Mouse (Mus musculus) neutrophil, adult 5-6 weeks (primary cell): ENCODE measurements around the gene Kif21b. TPM values are rescaled to one million over a fixed set of nuclear protein-coding genes. Genes with fewer than 3 reads are reported as not detected.

ENCODE experiments used
- ATAC-seq: fragments of 151-379, 151-347 bp; 2 replicates; pipeline ENCODE4 v1.8.0; 2017; ENCODE audit warnings: mild to moderate bottlenecking, moderate TSS enrichment; ENCODE audit not compliant: insufficient number of reproducible peaks, poor library complexity, low FRiP score, severe bottlenecking; ENCODE audit errors: extremely low read depth
- total RNA-seq: library from RNA; stranded (forward); fragments of 200-1000 nt; gene quantifications from 2 replicates; pipeline ENCODE4 v1.2.3, GENCODE M21; 2017

The Kif21b gene
- total RNA-seq: 175 and 183 TPM in 2 replicates

GRCm38 (mm10) chr1:136130951-136131558 lies at the start of gene Kif21b:
TSS of gene Kif21b (plus strand) at chr1:136131389.
- ATAC-seq: peak; percentile 56

DNA sequence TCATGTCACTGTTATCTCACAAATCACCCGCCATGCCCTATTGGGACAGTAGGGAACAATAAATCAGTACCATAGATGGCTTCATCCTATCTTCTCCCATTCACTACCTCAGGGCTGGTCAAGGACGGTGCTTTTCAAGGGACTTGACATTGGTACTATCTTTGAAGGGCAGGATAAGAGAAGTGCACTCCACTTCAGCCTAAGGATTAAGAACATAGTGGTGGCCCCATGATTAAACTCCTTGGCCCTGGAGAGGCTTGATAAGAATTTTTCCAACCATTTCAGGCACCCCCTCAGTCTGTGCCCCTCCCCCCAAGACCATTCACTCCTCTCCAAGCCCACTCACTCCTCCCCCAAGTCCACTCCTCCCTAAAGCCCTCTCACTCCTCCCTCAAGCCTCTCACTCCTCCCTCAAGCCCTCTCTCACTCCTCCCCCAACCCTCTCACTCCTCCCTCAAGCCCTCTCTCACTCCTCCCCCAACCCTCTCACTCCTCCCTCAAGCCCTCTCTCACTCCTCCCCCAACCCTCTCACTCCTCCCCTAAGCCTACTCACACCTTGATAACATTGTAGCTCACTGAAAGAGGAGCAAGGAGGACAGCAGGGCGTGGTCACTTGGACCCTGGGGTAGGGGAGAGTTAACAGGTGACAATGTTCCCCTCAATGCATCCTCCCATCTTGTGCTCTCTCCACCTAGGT lies 45.1 kb upstream of the Kif21b start:
- ATAC-seq: no peak

DNA sequence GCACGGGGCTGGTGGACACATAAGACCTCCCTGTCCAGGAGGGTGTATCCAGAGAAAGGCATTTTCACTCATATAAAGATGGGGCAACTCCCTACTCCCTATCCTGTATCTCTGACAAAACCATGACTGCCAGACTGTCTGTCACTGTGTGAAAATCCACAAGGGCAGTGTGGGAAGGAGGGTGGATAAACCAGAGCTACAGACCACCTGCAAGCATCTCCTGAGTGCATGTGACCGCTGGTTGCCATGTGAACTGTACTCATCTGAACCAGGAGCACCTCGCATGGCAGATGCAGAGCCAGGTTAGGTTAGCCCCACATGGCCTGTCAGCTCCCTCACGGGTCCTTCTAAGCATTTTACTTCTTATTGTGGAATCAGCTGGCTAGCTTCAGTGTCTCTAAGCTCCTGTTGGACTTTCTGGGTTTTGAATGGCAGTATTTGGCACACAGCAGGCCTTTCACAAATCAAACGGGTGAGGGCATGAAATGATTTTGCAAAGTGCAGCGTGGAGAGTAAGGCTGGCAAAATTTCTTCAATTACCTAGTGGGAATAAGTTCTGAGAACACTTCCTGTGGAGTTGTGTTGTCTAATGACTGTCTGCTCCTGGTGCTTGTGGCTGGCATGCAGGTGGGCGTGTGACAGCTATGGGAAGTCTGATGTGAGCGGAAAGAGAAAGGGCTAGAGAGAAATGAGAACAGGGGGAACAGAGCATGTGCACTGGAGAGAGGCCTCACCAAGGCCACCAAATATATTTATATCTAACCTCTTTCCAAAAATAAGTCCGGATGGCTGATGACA lies 41.6 kb upstream of the Kif21b start:
- no peak for ATAC-seq

DNA sequence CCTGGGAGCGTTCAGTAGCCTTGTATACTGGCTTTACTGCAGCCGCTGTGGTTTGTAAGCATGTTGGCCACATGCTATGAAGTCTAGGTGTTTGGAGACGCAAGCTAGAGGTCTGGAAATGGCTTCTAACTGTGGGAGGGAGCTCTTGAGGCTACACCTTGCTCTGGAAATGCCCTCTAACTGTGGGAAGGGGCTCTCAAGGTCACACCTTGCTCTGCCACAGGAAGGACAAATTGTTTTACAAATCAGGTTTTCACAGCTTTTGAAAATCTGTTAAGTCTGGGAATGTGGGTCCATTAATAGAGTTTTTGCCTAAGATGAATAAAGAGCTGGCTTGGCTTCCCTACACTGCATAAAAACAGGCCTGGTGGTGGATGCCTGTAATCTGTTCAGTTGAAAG lies 37.5 kb upstream of the Kif21b start:
- no peak for ATAC-seq

DNA sequence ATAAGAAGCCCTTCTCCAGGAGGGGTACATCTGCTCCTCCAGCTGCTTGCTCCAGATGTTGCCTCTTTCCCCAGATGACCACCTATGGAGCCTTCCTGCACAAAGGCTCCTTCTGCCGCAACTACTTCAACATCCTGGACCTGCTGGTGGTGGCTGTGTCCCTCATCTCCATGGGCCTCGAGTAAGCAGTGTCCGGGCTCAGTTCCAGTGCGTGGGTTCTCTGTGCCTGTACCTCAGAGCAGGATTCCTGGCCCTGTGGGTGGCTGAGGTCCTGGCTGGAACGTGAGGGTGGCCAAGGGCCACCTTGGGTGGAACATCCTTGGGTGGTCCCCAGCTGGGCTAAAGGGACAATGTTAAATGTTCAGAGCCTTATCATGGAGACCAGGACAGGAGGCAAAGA lies 36.4 kb upstream of the Kif21b start:
- ATAC-seq: no peak

DNA sequence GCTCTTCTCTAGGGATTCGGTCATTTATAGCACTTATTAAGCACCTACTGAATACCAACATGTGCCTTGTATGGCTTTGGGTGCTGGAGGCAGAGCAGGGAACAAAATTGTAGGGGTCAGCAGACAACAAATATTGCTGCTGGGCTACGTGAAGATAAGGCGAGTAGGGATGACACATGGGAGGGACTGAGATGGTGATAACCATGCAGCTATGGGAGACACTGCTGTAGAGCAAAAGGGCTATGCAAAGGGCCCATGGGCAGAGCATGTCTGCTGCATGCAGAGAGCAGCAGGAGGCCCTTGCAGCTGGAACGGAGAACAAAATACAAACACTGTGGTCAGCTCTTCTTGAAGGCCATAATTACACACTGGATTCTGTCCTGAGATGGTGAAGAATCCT lies 29.1 kb upstream of the Kif21b start:
- ATAC-seq: no peak

DNA sequence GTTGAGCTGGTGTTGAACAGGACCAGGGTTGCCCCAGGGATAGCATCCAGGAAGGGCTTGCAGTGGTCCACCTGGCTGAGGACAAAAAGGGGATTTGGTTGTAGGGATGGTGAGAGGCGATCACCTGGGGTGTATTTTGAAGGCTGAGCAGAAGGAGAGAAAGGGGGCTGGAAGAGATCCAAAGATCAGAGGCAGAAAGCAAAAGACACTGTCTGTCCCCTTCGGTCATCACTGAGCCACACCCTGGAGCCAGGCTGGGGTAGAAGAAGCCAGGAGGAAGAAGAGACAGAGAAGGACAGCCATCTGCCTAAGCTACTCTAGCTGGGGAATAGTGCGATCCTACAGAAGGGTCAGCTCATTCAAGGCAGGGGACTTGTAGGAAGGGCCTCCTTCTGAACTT lies 28.6 kb upstream of the Kif21b start:
- no peak for ATAC-seq

GRCm38 (mm10) chr1:136102981-136103380 lies 28.2 kb upstream of the Kif21b start:
- ATAC-seq: no peak

GRCm38 (mm10) chr1:136103696-136104095 lies 27.5 kb upstream of the Kif21b start:
- ATAC-seq: no peak

DNA sequence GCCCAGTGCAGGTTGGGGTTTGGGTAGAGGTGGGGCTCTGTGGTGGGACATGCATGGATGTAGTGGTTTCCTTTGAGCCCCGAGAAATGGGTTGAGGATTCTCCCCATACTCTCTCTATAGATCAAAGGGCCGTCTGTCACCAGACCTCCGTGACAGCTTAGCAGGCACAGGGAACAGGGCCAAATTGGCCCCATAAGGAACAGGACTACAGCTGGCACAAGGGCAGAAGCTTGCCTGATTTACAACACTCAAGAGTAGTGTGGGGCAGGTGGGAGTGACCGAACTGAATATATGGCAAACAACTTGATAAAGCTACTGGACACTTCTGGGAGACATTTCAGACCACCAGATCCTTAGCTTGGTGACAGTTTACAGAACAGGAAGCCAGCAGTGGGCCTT lies 26.4 kb upstream of the Kif21b start:
- no peak for ATAC-seq

GRCm38 (mm10) chr1:136109464-136109863 lies 21.7 kb upstream of the Kif21b start:
- no peak for ATAC-seq

DNA sequence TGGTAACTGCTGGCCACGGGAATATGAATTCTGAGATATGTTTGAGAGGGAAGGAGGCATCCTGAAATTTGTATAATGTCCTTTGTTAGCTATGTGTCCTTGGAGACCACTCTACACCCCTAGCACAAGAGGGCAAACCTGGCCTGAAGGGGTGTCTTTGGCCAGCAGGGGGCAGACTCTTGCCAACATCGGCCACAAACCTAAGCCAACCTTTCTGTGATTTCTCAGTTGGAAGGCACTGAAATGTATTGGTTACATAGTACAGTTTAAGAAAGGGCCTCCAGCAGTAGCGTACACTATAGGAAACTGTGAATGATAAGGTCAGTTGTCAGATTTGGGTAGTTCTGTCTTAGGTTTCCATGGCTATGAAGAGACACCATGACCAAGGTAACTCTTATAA lies 15.0 kb upstream of the Kif21b start:
- peak; percentile 58 for ATAC-seq

DNA sequence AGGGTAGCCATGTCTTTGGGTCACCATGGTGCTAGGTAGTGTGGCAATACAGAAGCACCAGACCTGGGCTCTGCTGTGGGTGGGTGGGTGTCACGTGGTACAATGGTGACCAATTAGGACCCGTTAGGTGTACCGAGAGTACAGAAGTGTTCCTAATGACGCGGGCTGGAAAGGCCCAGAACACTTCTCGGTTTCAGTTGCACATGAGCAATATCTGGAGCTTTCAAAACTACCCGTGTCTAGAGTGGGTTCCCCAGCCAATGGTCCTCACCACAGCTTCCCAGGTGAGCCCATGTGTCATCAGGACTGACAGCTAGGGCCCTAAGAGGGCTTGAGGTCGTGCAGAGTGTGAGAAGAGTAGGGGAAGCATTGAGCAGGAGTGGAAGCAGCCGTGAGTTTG lies 14.1 kb upstream of the Kif21b start:
- no peak for ATAC-seq

DNA sequence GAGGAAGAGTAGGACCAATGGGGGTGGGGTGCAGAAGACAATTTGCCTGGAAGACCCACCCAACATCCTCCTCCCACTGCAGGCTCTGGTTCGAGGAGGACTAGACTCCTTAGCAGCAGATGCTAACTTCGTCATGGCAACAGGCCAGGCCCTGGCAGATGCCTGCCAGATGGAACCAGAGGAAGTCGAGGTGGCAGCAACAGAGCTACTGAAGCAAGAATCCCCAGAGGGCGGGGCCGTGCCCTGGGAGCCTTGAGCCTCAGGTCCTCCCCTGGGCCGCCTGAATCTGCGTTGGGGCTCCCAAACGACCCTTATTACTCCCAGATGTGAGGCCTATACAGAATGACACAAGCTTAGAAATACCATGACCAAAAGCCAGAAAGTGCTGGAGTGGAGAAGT lies 12.3 kb upstream of the Kif21b start:
- ATAC-seq: peak; percentile 82

DNA sequence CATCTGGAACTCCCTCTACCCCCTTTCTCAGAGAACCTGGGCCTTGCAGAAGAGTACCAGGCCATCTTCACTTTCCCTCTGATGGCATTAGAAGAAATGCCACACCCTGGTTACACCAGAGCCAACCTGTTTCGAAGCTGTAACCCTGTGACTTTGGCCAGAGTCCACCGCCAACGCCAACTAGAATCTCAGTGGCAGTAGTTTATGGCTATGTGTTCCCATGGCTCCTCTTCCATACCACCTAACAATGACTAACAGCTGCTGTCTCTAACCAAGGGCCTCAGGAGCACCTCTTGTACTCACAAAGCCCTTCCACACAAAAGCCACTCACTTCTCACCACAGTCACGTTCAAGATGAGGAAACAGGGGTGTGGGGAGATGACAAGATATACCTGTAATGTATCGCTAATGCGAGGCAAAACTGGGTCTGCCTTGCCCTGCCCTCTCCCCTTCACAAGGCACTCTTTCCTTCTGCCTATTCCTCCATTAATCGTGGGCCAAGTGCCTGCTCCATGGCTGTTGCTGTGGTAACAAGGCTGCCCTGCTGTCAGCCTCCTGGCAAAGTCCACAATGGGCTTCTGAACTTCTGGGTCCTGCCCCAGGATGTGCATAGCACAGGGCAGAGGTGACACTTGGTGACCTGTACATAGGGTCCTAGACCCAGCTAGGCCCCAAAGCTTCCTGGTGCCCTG lies 11.5 kb upstream of the Kif21b start:
- ATAC-seq: no peak

GRCm38 (mm10) chr1:136120263-136120603 lies 11.0 kb upstream of the Kif21b start:
- ATAC-seq: no peak

GRCm38 (mm10) chr1:136120785-136121184 lies 10.4 kb upstream of the Kif21b start:
- ATAC-seq: no peak

DNA sequence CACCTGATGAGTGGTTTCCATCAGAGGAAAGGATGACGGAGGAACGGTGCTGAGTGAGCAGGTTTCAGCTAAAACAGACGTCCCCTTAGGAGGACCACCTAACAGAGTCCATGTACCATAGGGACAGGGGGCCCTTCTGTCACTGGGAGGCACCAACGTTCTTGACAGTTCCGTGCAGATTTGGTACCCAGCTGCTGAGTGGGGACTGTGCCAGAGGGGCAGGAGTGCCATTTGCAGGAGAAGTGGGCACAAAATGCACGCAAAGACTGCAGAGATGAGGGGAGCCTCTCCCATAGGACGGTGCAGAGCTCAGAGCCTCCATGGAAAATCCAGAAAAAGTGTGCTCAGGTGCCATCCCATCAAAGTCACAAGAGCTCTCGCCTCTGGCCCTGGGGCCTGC lies 9.2 kb upstream of the Kif21b start:
- no peak for ATAC-seq

DNA sequence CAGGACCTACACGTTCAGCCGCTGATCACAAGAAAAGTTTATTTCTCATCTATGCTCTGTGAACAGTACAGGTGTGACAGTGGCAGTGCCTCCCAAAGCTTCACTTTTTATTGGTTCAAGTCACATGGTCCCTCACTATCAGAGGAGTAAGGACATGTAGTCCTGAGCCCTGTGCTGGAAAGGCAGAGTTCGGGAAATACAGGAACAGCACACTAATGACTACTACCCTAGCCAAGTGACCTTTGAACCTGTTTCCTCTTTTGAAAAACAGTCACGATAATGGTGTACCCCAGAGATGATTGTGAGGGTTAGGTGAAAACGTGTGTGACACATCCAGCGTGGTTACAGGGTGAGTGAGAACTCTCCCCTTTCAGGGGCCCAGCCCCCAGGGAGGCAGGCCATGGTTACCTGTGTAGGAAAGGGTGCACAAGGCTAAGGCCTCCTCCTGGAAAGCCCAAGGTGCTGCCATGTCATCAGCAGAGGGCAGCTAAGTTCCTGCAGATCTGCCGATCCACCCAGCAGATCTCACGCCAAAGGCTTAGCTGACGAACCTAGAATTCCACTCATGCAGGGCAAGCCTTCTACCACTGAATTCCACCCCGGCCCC lies 4.9 kb upstream of the Kif21b start:
- no peak for ATAC-seq
